Mouse (Mus musculus) CD8-positive naive resting alpha-beta T cell, adult 57 days (primary cell): ENCODE data around the gene Gen1. TPM values are rescaled to one million over a fixed set of nuclear protein-coding genes. Genes with fewer than 3 reads are reported as not detected.

Source experiments
- total RNA-seq: library from RNA; stranded (reverse); gene quantifications from one replicate; pipeline ENCODE4 v1.2.4, GENCODE M21; 2023

The Gen1 gene
- total RNA-seq: 4.7 TPM

DNA sequence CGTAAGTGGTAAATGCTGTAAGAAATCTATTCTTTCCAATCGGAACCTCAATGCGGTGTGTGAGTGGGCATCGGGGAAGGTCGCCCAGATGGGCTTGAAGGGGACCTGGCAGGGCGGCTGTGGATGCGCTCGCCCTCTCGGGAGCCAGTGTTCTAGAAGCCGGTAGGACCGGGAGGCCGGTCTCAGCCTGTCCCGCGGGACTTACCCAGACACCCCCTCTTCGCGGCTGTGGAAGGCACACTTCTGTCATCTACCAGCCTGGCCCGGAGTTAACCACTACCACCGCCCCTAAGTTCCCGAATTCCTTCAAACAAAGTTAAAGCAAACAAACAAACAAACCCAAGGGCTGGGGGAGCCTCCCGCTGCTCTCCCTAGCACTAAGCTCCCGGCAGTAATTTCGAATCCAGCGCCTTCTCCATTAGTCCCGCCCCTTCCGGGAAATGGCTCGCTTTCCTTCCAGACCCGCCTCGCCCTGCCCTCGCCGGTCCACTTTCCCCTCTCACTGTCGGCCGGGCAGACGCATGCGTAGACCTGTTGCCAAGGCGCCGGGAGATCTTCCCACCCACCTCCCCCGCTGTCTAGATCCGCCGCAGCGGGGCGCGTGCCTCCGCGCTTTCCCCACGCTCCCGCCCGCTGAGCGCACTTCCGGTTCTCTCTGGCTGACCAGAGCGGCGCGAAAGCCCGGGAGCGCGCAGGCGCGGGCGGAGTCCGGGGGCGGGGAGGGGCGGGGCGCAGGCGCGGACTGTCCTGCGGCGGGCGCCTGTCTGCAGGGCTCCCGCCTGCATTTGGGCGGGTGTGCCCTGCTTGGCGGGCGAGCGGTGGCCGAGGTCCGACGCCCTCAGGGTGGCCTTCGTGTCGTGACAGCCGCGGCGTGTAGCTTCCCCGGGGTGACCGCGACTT lies at the start of gene Gen1, which contains the start of gene Smc6:
Gene Gen1, minus strand, starts transcription at position 420 of the 900 bp plus-strand sequence.
Gene Smc6, plus strand, starts transcription at position 505 of the 900 bp plus-strand sequence.

DNA sequence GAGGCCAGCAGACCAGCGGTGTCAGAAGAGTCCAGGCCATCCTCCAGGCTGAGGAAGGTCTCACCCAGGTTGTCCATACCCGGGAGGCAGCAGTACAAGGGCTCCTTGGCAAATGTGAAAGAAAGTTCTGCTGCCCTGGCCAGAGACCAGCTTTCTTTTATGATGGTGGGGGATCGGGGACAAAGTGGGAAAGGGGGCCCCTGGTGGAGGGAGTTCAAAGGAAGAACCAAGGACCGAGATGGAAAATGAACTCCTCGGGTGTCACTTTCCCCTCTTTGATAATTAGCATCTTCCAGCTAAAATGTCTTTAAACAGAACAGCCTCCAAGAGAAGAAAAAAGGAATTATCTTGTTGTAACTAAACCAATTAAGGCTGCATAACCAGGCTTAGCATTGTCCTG lies 56.7 kb downstream of the Gen1 start, which contains the start of gene Msgn1:
Gene Msgn1, minus strand, starts transcription at position 101 of the 400 bp plus-strand sequence.

Other genes with a start within 250 kb of the Gen1 start
- not detected for gene Kcns3, start 114.7 kb downstream of the Gen1 start, total RNA-seq
- gene Msgn1, start 56.8 kb downstream of the Gen1 start, total RNA-seq: not detected
- gene Smc6, start 85 bp upstream of the Gen1 start, total RNA-seq: 137 TPM
- gene Vsnl1, start 170.8 kb upstream of the Gen1 start, total RNA-seq: not detected
- not detected for gene Rad51ap2, start 190.3 kb upstream of the Gen1 start, total RNA-seq